Mouse (Mus musculus) myocyte (in vitro differentiated cells): ENCODE measurements at regions not wholly inside any gene's neighbourhood (a gene's known extent, or its start where the extent isn't known, plus 50 kb on each side); places are given as distances from the start of the nearest gene placed in this dataset.

Experiments used
- CEBPB ChIP-seq: IDR thresholded peaks from 2 replicates; pipeline ENCODE4 v1.6.1; 2011; ENCODE audit warnings: mild to moderate bottlenecking, moderate library complexity; ENCODE audit not compliant: poor library complexity, insufficient read depth, severe bottlenecking
- E2F4 ChIP-seq: IDR thresholded peaks from one replicate; pipeline ENCODE4 v1.6.1; 2011; ENCODE audit warnings: mild to moderate bottlenecking, control low read depth, moderate library complexity; ENCODE audit not compliant: insufficient read depth
- MAX ChIP-seq: IDR thresholded peaks from one replicate; pipeline ENCODE4 v1.6.1; 2011; ENCODE audit warnings: low read depth, mild to moderate bottlenecking, control low read depth
- MYOG ChIP-seq, 3 experiments: IDR thresholded peaks; one replicate each; pipeline ENCODE4 v1.6.1; 2011; ENCODE audit warnings: control low read depth in 2 of 3, low read depth in 2 of 3, mild to moderate bottlenecking in 2 of 3; ENCODE audit not compliant: insufficient read length in 2 of 3, control insufficient read depth in 1 of 3, insufficient read depth in 1 of 3
- POLR2A ChIP-seq: IDR thresholded peaks from one replicate; pipeline ENCODE4 v1.6.1; 2011; ENCODE audit warnings: low read depth, mild to moderate bottlenecking, control low read depth, moderate library complexity; ENCODE audit not compliant: insufficient read length
- USF1 ChIP-seq: IDR thresholded peaks from one replicate; pipeline ENCODE4 v1.6.1; 2011; ENCODE audit warnings: low read depth, mild to moderate bottlenecking, control low read depth, moderate library complexity

DNA sequence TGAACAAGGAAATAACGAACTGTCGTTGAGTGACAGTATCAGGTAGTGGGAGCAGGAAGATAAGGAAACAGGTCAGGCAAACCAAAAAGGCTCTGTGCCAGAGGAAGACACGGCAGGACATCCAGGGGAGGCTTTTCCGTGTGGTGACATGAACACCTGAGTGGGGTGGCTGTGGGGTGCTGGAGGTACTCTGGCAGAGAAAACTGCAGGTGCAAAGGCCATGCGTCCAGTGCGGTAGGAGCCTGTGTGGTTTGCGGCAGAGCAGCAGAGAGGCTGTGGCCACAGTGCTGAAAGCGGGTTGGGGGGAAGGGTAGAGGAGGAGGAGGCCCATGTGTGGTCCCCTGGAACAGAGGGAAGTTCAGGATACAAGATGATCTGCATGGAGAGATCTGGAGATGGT is 153.3 kb downstream of the Chst1 start:
- TF ChIP-seq POLR2A: no peak
- no peak for TF ChIP-seq MAX
- TF ChIP-seq E2F4: no peak
- TF ChIP-seq MYOG (IDR thresholded peaks at IDR 0.05; ENCODE audit: control insufficient read depth in 1 of 3, insufficient read depth in 1 of 3, insufficient read length in 2 of 3, low read depth in 2 of 3): no peak
- TF ChIP-seq CEBPB: no peak
- no peak for TF ChIP-seq USF1
